Mouse (Mus musculus): ENCODE data around the gene Nek10. TPM values are rescaled to one million over a fixed set of nuclear protein-coding genes. Genes with fewer than 3 reads are reported as not detected.

Gene Nek10
- polyA plus RNA-seq, 1 experiment = 0.01 TPM

DNA sequence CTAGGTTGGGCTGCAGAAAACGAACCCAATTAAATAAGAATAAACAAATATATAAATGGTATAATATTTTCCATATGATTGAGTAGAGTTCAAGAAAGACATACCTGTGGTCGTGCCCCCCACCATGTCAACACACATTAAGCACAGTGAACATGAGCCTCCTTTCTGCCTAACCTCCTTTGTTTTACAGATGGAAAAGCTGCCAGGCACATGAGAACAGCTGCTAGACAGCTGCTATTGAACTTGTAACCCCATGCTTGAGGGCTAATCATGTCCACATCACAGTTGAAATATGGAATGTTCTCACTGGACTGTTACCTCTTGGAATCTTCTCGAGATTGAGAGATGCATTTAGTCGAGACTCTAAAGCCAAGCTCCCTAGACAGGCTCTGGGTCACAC lies 245.0 kb downstream of the Nek10 start:
- 83% methylated on average over 4 of the region's 4 CpGs for WGBS
- TF ChIP-seq CTCF (IDR thresholded peaks at IDR 0.05; ENCODE audit: extremely low read depth, insufficient read depth, insufficient read length, insufficient replicate concordance) (no peak), POLR2A (IDR thresholded peaks at IDR 0.05; ENCODE audit: low read depth, low read length) (no peak)
- no peaks in the 10 kb centered on the region for H3K36me3 ChIP-seq (ENCODE audit: control insufficient read depth, insufficient read depth, low read length)

DNA sequence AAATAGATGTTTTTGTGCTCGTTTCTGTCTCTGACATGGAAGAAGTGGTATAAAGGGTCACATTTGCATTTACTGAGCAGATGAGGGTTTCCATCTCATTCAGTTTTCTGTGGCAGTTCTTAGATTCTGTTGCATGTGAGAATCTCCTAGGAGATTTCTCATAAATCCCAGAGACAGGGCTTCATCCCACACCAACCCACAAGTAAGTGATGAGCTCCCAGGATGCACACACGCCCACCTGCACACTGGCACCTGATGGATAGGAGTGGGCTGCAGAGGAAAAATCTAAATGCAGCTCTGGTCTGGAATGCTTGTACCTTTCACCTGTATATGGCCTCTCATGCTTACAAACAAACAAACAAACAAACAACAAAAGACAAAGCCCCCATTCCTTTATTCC lies 258.3 kb downstream of the Nek10 start:
- no peak for DNase-seq (ENCODE audit: low read depth in 1 of 2, low spot score in 2 of 2)
- 80% methylated on average over 2 of the region's 2 CpGs for WGBS
- H3K27ac ChIP-seq (ENCODE audit: insufficient read depth, low read length) = no peak overlapping the region
- TF ChIP-seq CTCF (IDR thresholded peaks at IDR 0.05; ENCODE audit: extremely low read depth, insufficient read depth, insufficient read length, insufficient replicate concordance) (no peak), POLR2A (IDR thresholded peaks at IDR 0.05; ENCODE audit: low read depth, low read length) (no peak)
- no peaks in the 10 kb centered on the region for H3K27me3 ChIP-seq (ENCODE audit: control insufficient read depth, insufficient read depth, low read length)
- no peaks in the 10 kb centered on the region for H3K36me3 ChIP-seq (ENCODE audit: control insufficient read depth, insufficient read depth, low read length)
- peaks cover 6% of the 10 kb centered on the region; the same call in 1 of the 2 replicates for H3K4me1 ChIP-seq (ENCODE audit: control insufficient read depth, insufficient read depth, insufficient read length)
- no peak overlapping the region for H3K4me3 ChIP-seq (ENCODE audit: extremely low read depth, insufficient read depth, insufficient read length)

More for the DNA sequence above, 245.0 kb downstream of the Nek10 start:
- Histone ChIP-seq H3K27me3 (ENCODE audit: control insufficient read depth, insufficient read depth, low read length) (no peaks in the 10 kb centered on the region), H3K4me1 (ENCODE audit: control insufficient read depth, insufficient read depth, insufficient read length) (no peaks in the 10 kb centered on the region), H3K4me3 (ENCODE audit: extremely low read depth, insufficient read depth, insufficient read length) (no peak overlapping the region), H3K27ac (ENCODE audit: insufficient read depth, low read length) (no peak overlapping the region)
- no peak for DNase-seq (ENCODE audit: low read depth in 1 of 2, low spot score in 2 of 2)

Other genes starting within 250 kb of the Nek10 start
- gene Slc4a7, start 101.1 kb upstream of the Nek10 start, polyA plus RNA-seq (2012; rRNA removed) = 5.4 and 8.9 TPM in 2 replicates